Mouse (Mus musculus): Measurements from ENCODE around the gene Noxo1.
"Not testable (repeated sequence)": the region's sequence is repeated elsewhere in the genome, so short reads cannot be mapped to it uniquely, and the experiment has no call there.

Gene Noxo1

GRCm38 (mm10) chr17:24719494-24720222, 23.6 kb downstream of the Noxo1 start:
- DNase-seq (ENCODE audit: low read depth, low spot score): peak; percentile 99

- DNase-seq (ENCODE audit: low read depth, low spot score): not testable (repeated sequence)
These were observed 24.6 kb downstream of the Noxo1 start for GRCm38 (mm10) chr17:24720616-24721015.

- not testable (repeated sequence) for DNase-seq (ENCODE audit: low read depth, low spot score)
These were observed 25.4 kb downstream of the Noxo1 start for GRCm38 (mm10) chr17:24721383-24721955.

- DNase-seq (ENCODE audit: low read depth, low spot score): no peak
These were observed 26.3 kb downstream of the Noxo1 start for GRCm38 (mm10) chr17:24722220-24722924.

- DNase-seq (ENCODE audit: low read depth, low spot score): no peak
These were observed 27.3 kb downstream of the Noxo1 start for GRCm38 (mm10) chr17:24723122-24723880.

- no peak for DNase-seq (ENCODE audit: low read depth, low spot score)
These were observed 27.8 kb downstream of the Noxo1 start for GRCm38 (mm10) chr17:24723881-24724180.

GRCm38 (mm10) chr17:24724184-24724583, 28.1 kb downstream of the Noxo1 start, which contains the start of gene Ndufb10:
Ndufb10 (minus strand) TSS chr17:24724478.
- peak; percentile 81 for DNase-seq (ENCODE audit: low read depth, low spot score)

- no peak for DNase-seq (ENCODE audit: low read depth, low spot score)
These were observed 29.8 kb downstream of the Noxo1 start for GRCm38 (mm10) chr17:24725637-24726390.

GRCm38 (mm10) chr17:24727618-24728017, 31.6 kb downstream of the Noxo1 start, which contains the start of gene Rpl3l:
Rpl3l (plus strand) TSS chr17:24727820.
- no peak for DNase-seq (ENCODE audit: low read depth, low spot score)

- DNase-seq (ENCODE audit: low read depth, low spot score): no peak
These were observed 32.1 kb downstream of the Noxo1 start for GRCm38 (mm10) chr17:24728184-24728583.

- no peak for DNase-seq (ENCODE audit: low read depth, low spot score)
These were observed 33.0 kb downstream of the Noxo1 start for GRCm38 (mm10) chr17:24729067-24729466.

GRCm38 (mm10) chr17:24730787-24731186, 34.8 kb downstream of the Noxo1 start:
- no peak for DNase-seq (ENCODE audit: low read depth, low spot score)

GRCm38 (mm10) chr17:24732233-24732935, 36.4 kb downstream of the Noxo1 start:
- no peak for DNase-seq (ENCODE audit: low read depth, low spot score)

- DNase-seq (ENCODE audit: low read depth, low spot score): no peak
These were observed 37.5 kb downstream of the Noxo1 start for GRCm38 (mm10) chr17:24733434-24734050.

- DNase-seq (ENCODE audit: low read depth, low spot score): no peak
These were observed 38.5 kb downstream of the Noxo1 start for GRCm38 (mm10) chr17:24734513-24734912.

GRCm38 (mm10) chr17:24735446-24735845, 39.4 kb downstream of the Noxo1 start:
- no peak for DNase-seq (ENCODE audit: low read depth, low spot score)

- DNase-seq (ENCODE audit: low read depth, low spot score): peak; percentile 96
These were observed 40.5 kb downstream of the Noxo1 start, which contains the start of gene Msrb1 for GRCm38 (mm10) chr17:24736330-24737051. Msrb1 (plus strand) TSS chr17:24736642.

GRCm38 (mm10) chr17:24737135-24737810, 41.2 kb downstream of the Noxo1 start:
- no peak for DNase-seq (ENCODE audit: low read depth, low spot score)

GRCm38 (mm10) chr17:24738238-24738637, 42.2 kb downstream of the Noxo1 start:
- DNase-seq (ENCODE audit: low read depth, low spot score): no peak
